Mouse (Mus musculus): Measurements from ENCODE around the gene Tspan32.

DNA sequence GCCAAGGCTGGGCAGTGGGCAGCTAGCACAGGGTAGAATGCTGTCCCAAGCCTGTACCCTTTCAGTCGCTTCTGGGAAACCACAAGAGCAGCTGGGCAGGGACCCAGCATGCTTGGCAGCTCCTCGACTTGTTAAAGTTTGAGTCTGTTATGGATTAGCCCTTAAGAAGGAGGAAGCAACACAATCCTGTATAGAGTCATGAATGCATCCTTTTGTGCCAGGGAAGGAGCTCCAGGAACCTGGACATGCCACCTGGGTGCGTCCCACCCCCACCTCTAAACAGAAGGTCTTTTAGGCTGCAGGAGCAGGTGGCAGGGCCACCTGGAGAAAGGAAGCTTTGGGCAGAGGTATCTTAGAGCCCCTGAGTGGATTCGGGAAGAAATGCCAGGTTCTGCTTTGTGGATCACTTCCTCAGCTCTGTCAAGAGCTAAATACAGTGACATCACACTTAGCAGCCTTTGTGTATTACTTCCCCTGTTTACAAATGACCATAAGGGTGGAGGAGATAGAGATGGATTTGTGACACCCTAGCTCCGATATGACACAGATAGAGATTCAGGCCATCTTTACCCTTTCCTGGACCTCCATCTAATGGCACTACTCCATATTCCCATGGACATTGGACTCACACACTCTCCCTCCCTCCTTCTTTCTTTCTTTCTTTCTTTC, 54.5 kb downstream of the Tspan32 start:
- no peak for TF ChIP-seq CTCF (IDR thresholded peaks at IDR 0.05; ENCODE audit: low read depth, low read length)
- TF ChIP-seq GATA1 (IDR thresholded peaks at IDR 0.05; ENCODE audit: borderline replicate concordance, low read length) = no peak
- TF ChIP-seq TAL1 (conservative IDR thresholded peaks at IDR 0.05; ENCODE audit: low read depth, low read length) = no peak
